Mouse (Mus musculus): ENCODE data around the gene Pygb.

Pygb gene

DNA sequence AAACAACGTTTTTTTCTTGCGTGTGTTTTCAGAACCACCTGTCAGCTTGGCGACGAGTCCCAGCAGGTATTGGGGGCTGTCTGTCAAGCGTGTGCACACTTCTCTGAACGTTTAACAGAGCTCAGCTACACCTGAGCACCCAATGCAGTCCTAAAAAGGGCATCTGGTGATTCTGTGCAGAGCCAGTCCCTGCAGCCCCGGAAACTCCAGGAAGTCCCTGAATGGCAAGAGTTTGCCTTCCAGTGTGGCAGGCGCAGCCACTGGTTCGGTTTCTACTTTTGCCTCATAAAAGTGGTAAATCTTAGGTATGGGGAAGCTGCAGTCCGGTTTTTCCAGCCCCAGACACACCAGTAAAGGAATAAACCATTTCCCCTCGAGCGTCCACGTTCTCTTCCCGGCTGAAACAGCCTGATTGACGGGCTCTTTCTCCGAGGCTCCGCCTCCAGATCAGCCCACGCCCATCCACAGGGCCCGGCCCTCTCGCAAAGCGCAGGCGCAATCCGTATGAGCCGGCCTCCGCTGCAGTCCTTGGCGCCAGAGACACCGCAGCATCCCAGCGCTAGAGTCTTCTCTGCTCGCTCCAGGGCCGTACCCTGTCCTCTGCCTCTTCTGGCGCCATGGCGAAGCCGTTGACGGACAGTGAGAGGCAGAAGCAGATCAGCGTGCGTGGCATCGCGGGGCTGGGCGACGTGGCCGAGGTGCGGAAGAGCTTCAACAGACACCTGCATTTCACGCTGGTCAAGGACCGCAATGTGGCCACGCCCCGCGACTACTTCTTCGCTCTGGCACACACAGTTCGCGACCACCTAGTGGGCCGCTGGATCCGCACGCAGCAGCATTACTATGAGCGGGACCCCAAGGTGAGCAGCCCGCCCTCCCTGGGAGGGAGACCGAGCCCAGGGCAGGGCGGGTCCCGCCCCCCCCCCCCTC lies at the start of gene Pygb:
TSS of gene Pygb (plus strand) at position 485 of the 930 bp plus-strand sequence.
- DNase-seq (ENCODE audit: low read depth, low spot score): peak; percentile 84

DNA sequence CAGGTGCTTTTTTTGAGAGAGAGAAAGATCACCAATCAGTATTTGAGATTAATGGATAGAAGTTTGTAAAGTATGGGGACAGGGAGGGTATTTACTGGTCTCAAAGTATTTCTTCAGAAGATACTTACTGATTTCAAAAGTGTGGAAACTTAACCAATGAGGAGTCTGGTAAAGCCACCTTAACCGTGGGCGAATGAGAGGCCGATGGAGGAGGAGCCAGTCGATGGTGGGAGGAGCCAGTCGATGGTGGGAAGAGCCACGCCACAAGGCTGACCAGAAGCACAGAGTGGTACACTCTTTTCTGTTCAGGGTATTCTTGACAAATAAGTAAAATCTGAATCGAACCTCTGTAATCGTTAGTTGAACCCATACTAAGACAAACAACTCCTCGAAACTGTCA lies 48.7 kb upstream of the Pygb start:
- DNase-seq (ENCODE audit: low read depth, low spot score): no peak

DNA sequence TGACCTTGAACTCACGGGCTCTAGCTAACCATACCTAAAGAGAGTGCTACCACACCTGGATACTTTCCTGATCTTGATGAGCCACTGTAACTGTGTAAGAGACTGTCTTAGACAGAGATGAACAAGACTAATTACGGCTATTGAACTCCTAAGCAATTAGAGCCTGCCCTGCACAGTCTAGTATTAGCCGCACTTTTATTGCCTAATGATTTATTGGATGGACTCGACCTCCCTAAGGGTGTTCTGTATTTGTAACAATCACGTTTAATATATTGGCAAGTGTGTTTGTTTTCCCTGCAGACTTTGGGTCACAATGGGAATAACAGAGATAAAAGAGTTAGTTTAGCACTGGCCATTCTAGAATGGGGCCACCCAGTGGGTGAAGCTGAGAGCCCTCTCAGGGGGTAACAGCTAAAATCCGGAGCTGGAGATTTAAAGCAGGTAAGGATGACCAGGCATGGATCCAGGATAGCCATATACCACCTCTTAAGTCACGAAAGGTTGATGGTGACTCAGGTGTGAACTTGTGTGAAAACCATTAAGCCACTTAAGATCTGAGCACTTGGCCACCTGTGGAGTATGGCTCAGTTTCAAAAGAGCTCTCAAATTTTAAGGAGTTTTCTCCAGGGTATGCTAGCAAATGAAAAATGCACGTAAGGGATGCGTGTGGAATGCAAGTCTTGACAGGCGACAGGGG lies 46.2 kb upstream of the Pygb start:
- DNase-seq (ENCODE audit: low read depth, low spot score): no peak

DNA sequence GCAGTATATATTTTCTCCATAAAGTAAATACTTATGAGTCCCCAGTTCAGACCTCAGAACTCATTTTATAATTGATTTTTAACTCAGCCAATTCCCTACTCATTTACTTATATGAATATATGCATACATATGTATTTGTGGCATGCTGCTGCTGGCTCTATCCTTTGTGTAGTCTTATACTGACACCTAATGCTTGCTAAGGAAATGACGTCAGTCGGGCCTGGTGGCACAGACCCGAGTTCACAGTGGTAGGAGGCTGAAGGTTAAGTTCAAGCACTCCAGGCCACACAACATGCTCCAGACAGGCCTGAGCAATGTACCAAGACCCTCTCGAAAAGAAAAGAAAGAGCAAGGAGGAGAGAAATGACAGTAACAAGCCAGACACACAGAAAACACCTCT lies 45.1 kb upstream of the Pygb start:
- DNase-seq (ENCODE audit: low read depth, low spot score): no peak

DNA sequence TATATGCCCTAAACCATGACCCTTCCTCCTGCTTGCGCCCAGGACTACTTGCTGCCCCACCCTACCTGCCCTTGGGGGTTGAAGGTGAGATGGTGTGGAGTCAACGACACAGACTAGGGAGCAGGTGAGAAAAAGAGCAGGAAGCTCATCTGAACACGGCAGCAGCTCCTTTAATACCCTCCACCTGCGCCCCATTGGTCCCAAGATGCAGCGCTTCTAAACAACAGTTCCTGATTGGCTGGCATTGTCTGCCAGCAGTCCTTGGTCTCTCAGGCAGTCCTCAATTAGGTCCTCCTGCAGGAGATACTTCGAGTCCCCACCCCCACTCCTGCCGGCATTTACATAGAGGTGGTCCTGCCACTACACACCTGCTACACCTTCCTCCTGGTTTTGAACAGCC lies 41.5 kb upstream of the Pygb start:
- no peak for DNase-seq (ENCODE audit: low read depth, low spot score)

DNA sequence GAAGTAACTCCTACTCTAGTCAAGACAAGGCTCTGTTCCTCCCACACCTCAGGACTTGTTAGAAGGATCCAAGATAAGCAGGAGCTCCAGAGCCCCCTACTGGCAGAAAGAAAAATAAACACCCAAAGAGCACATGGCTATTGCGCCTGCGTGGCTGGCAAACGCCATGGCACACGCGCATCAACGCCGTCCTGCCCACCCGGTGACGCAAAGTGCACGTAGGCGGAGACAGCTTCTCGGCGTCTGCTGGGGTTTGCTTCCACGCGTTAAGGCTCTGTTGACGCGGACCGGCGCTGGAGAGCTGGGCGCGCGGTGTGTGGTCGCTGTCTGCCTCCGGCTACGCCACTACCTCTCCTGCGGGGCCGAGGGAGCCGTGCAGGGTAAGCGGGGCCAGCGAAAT lies 37.7 kb upstream of the Pygb start, which contains the start of gene Entpd6:
TSS of gene Entpd6 (plus strand) at position 189 of the 400 bp plus-strand sequence.
- peak; percentile 93 for DNase-seq (ENCODE audit: low read depth, low spot score)

DNA sequence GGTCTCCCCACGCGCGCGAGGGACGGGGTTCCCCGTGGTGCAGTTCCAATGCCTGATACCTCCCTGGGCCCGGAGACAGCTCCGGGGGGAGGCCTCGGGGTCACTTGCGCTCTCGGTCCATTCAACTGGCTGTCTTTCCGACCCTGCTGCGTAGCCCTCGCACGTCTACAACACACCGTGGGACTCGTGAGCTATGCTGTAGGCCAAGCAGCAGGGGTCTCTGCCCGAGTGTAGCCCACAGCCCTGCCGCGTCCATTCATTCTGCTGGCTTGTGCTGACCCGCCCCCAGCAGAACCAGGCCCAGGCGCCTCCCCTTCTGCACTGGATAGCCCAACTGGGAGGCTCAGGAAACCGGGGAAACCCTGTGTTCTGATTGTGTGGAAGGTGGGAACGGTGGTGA lies 37.3 kb upstream of the Pygb start:
- DNase-seq (ENCODE audit: low read depth, low spot score): no peak

DNA sequence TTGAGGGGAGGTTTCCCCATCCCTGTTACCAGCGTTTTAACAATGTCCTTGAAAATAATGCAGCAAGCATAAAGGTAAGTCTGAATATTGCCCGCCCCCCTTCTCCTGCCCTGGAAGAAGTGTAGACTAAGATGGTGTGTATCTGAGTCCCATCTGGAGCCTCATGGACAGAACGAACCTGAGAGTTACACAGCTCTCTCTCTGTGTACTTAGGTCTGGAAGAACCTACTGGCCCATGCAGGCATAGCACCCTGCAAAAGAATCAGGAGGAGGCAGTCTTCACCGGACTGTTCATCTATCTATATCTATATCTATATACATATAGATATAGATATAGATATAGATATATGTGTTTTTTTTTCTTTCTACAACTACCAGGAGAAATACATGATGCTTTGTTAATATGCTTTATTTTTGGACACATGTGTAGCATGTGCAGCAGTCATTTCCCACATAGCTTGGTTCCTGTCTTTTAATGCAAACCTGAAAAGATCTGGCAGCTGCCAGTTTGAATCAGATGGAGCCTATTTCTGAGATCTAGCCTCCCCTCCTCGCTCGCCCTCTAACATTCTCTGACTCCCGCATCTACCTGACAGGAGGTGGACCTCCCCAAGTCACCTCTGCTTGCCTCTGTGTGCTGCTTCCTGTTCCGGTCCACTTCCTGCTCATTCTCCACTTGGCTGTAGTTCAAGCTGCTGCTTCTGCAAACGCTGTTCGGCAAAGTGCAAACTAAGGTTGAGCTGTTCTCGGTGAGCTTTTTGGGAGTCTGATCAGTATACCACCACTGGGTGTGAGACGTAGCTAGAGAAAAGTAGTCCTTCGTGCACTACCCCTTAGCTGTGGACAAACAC lies 36.2 kb upstream of the Pygb start:
- DNase-seq (ENCODE audit: low read depth, low spot score): no peak

DNA sequence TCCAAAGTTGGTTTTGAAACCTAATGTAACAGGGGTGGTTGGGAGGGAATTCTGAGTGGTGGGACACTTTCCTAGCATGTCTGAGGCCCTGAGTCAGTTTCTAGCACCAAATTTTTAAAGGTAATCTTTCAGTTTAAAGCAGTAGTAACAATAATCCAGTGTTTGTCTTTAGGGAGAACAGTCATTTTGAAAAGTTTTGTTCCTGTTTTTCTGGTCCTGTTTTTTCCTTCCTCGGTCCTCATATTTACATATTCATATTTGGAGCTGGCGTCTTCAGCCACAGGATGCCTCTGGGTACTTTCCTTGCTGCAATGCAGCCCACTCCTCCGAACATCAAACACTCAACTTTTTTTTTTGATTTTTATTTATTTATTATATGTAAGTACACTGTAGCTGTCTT lies 31.5 kb upstream of the Pygb start:
- DNase-seq (ENCODE audit: low read depth, low spot score): no peak

DNA sequence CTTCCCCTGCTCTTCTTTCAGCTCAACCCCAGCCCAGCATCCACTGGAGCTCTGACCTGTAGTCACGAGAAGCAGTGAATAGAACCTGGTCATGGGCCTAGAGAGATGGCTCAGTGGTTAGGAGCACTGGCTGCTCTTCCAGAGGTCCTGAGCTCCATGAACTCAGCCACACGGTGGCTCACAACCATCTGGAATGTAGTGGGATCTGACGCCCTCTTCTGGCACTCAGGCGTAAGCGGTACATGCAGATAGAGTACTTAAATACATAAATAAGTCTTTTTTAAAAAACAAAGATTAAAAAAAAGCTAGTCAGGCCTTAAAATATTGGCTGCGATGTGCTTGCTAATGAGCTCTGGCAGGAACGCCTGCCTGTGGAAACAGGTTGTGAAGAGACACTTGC lies 25.1 kb upstream of the Pygb start:
- no peak for DNase-seq (ENCODE audit: low read depth, low spot score)

DNA sequence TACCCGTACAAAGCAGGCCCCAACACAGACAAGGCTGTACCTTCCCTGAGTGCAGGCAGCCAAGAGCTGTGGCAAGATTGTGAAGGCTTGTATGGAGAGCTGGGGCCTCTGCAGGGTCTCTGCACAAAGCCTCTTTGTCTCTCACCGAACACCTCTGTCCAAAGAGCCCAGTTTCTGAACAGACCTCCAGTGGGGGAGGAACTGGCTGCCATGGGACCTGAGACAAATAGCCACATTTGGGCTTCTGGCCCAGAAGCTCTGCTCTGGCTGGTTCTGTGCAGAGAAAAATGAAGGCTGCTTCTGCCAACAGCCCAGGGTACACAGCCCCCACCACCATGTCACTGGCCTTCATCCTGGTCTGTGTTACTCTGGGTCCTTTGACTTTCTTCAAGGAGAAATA lies 20.9 kb upstream of the Pygb start:
- DNase-seq (ENCODE audit: low read depth, low spot score): no peak

DNA sequence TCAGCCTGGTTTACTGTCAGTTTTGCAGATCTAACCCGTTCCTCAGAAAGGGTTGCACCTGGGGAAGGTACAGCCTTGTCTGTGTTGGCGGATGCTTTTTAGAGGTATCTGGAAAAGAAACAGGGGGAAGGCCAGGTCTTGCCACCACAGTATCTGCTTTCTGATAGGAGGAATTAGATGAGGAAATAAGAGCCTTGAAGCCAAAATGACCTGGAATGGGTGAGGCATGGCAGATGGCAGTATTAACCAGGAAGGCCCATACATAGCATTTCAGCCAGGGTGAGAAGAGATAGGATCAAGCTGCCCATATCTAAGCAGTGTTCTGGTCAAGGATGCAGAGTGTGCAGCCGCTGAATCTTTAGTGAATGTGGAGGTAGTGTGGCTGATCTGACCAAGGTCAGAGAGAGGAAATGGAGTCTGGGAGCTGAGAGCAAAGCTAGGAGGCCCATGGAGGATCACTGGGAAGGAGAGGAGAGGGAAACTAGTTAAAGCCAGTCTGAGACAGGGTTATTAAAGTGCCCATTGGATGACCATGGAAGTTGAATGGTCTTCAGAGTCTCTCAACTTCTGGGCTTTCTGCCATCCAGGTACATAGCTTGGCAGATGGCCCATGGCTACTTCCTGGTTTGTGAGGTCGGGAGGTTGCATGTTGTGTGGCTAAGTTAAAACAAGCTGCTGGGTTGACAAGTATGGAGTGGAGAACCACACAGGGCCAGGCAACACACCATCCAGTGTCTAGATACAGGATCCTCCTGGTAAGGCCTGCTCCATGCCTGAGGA lies 20.3 kb upstream of the Pygb start:
- DNase-seq (ENCODE audit: low read depth, low spot score): no peak

DNA sequence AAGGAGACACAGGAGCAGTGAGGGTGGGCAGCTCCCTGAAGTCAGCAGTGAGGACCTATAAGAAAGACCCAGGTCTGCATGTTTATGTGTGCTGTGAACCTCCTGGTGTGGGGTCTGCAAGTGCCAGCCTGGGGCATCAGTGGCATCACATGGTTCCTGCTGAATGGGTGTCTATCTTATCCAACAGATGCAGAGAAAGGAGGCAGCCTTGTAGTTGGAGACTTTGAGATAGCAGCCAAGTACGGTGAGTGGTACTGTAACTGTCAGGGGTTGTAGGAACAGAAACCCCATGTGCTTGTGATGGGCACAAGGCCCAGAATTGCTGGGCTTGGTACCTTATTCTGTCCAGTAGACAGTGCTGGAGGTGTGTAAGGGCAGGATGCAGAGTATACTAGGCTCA lies 17.9 kb upstream of the Pygb start:
- no peak for DNase-seq (ENCODE audit: low read depth, low spot score)

DNA sequence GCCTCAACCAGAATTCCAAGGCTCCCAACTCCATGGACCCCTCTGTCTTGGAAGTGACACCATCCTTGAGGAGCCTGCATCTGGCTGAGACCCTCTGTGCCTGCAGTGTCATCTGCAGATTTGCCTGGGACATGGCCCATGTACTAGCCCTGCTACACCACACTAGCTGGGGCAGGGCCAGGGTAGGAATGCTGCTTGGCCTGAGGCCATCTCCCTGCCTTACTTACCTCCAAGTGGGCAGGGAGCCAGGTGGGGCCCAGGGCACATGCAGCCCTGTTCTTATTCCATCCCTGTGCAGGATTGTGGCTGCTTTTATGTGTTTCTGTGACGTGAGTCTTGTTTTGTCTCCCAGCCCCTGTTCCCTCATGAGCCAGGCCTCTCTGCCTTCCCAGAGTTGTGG lies 15.8 kb upstream of the Pygb start:
- DNase-seq (ENCODE audit: low read depth, low spot score): no peak

DNA sequence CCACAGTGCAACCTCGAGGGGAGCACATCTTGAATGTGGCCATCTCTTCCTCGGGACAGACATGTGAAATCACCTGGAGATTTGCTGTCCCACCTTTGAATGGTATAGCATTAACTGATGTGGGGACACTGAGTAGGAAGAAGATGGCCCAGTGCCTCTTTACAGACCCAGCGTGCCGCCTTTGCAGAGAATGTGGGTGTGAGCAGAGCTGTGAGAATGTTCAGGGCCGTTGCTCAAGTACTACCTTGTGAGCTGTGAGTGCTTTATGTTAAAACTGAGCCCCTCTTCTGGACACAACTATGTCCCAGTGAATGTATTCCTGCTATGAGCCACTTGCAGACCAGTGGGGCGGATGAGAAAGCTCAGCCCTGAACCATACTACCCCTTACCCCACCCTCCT lies 15.4 kb upstream of the Pygb start:
- no peak for DNase-seq (ENCODE audit: low read depth, low spot score)

DNA sequence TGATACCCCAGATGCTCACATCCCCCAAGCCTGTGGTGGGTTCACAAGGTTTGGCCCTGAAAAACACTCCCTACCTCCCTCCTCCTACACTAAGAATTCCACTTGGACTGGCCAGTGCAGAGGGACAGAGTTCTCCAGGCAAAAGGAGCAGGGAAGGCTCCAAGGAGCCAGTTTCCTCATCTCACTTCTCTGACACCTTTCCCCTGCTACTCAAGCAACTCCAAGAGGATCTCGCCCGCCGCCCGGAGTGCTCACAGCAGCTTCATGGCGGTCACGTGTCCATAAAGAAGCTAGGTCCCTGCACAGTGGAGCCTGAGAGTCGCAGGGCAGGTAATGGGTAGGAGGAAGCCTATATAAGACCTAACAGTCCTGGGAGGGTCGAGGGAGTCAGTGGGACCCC lies 14.5 kb upstream of the Pygb start:
- no peak for DNase-seq (ENCODE audit: low read depth, low spot score)

DNA sequence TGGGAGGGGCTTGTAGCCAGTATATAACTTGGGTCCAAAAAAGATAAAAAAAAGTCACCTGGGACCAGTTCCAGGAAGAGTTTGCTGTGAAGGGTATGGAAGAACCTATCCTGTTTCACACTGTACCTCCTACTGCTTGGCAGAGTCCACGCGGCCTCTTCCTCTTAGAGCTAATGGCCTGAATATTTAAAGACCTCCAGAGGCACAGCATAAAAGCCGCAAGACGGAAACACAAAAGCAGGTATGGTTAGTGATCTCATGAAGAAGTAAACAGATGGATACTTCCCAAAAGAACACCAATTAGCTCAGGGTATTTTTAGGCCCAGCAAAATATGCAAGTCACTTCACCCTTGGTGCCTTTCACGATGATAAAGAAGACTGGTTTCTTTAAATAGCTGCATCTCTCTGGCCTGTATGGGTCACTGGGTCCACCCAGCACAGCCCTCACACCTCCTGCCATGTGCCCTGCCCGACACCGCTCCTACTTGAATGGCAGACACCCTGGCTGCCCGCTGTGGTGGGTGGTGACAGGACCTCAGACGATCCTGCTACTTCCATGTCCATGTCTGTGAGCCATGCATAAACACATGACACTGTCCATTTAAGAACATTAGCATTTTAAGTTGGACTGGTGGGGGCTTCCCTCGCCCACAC lies 13.9 kb upstream of the Pygb start:
- no peak for DNase-seq (ENCODE audit: low read depth, low spot score)

DNA sequence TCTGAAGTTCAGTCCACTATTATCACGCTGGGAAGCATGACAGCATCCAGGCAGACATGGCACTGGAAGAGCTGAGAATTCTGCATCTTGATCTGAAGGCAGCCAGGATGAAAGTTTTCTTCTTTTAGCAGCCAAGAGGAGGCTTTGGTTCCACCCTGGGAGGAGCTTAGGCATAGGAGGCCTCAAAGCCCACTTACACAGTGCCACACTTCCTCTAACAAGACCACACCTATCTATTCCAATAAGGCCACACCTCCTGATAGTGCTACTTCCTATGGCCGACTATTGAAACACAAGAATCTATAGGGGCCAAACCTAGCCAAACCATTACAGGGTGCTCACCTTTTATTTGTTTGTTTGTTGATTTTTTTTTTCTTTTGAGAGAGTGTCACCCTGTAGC lies 3.7 kb upstream of the Pygb start:
- no peak for DNase-seq (ENCODE audit: low read depth, low spot score)

DNA sequence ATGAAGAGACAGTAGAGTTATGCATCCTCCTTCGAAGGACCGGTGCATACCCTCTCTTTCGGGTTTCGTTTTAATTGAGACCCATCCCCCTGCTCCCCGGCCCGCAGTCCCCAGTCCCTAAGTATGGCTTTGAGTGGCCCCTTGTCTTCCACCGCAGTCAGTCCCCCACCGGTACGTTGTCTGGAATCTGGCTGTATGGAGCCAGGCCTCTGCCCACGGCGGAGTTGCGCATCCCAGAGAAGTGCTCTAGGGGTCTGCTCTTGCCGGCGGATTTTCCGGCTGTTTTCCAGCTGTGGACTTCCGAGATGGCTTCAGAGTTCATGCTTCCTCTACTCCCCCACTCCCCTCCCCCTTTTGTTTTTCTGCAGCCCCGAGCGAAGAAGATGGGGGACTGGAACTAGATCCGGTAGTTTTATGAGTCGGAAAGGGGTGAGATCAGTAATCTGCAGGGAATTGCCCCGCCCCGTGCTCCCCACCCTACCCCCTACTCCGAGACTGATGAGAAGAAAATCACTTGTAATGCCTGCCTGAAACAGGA lies 768 bp downstream of the Pygb start:
- no peak for DNase-seq (ENCODE audit: low read depth, low spot score)

DNA sequence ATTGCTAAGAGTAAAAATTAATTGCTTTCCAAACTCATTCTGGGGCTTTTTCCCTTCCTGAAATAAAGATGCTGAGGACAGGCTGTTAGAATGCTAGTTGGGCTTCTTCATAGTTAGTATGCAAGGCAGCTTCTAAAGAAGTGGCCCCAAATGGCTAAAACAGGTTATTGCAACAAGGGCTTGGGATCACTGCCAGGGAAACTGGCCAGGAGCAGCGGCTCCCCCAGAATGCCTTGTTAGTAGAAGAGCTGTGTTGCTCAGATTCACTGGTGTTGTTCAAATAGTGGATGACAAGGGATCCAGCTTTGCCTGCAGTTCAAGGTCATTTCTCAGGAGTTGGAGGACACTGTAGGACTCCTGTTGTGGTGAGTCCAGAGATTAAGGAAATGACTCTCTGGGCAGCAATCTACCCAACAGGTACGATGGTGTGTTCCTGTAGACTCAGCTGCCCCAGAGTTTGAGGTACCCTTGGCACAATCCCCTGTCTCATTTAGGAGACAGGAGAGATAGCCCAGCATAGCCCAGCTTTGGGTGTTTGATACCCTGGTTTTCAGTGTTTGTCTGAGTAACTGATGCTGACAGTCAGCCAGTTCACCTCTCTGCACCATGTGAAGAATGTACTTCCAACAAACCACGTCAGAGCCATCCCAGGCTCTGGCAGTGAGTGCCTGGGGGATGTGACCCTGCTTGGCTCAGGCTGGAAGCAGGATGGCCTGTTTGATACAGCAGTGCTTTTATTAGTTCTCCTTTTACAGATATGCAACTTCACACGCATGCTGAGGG lies 2.4 kb downstream of the Pygb start:
- DNase-seq (ENCODE audit: low read depth, low spot score): no peak
